ENCODE assay signal across 25 mouse cellular contexts in the genomic region with DNA sequence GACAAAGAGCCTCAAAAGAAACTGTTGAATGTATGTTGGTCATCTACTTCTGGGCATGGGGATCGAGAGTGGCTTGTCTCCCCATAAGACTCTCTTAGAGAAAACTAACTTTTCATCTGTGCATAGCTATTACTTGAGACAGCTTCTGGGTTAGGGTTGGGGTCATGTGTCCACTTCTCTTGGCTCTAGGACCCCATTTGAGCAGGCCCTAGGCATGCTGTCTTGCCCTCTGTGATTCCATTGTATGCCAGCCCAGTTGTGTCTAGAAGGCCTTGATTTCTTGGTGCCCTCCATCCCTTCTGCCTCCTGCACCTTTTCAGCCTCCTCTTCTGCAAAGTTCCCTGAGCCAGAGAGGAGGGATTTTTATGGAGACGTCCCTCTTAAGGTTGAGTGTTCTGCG.
"Had no signal": no experiment of that assay in that cellular context is flagged by ENCODE, and none has a peak within 500 bp of the region (broad histone marks: within the 10 kb centered on the region; RNA-seq: fewer than 3 reads in every experiment).

No protein-coding gene starts in this region.

- DNase-seq: cerebellum, adult 8-10 months; cerebellum, adult 9-10 months; cerebellum, adult 9-11 months; cerebellum, postnatal 10 days; cerebellum, postnatal 14 days; cerebellum, postnatal 25 days; cerebellum, postnatal 36 days; embryo, embryonic 11 days; forebrain, postnatal 0 days; gastrocnemius, adult 2 months; gastrocnemius, postnatal 10 days; gastrocnemius, postnatal 14 days; gastrocnemius, postnatal 25 days; gastrocnemius, postnatal 36 days; heart, adult 18-20 months; heart, adult 2 months had no signal

- H3K4me1 ChIP-seq: embryonic facial prominence, embryonic 10.5 days; embryonic facial prominence, embryonic 12.5 days; embryonic facial prominence, embryonic 13.5 days; embryonic facial prominence, embryonic 15.5 days; forebrain, embryonic 10.5 days; forebrain, embryonic 12.5 days; forebrain, embryonic 13.5 days; forebrain, embryonic 15.5 days had no signal

- H3K36me3 ChIP-seq: embryonic facial prominence, embryonic 10.5 days; embryonic facial prominence, embryonic 12.5 days; embryonic facial prominence, embryonic 13.5 days; embryonic facial prominence, embryonic 15.5 days; forebrain, embryonic 10.5 days; forebrain, embryonic 12.5 days; forebrain, embryonic 15.5 days had no signal

- H3K27ac ChIP-seq: embryonic facial prominence, embryonic 10.5 days; embryonic facial prominence, embryonic 12.5 days; embryonic facial prominence, embryonic 13.5 days; embryonic facial prominence, embryonic 15.5 days; forebrain, embryonic 10.5 days; forebrain, embryonic 12.5 days; forebrain, embryonic 13.5 days; forebrain, embryonic 15.5 days; gastrocnemius, adult 2 months; heart, adult 2 months had no signal

- H3K9me3 ChIP-seq: embryonic facial prominence, embryonic 10.5 days; embryonic facial prominence, embryonic 12.5 days; embryonic facial prominence, embryonic 13.5 days; embryonic facial prominence, embryonic 15.5 days; forebrain, embryonic 10.5 days; forebrain, embryonic 12.5 days; forebrain, embryonic 13.5 days; forebrain, embryonic 15.5 days had no signal

- H3K4me3 ChIP-seq: embryonic facial prominence, embryonic 10.5 days; embryonic facial prominence, embryonic 12.5 days; embryonic facial prominence, embryonic 13.5 days; embryonic facial prominence, embryonic 15.5 days; erythroblast, embryonic 14.5 days; forebrain, embryonic 10.5 days; forebrain, embryonic 12.5 days; forebrain, embryonic 13.5 days; forebrain, embryonic 15.5 days; gastrocnemius, adult 2 months; heart, adult 2 months had no signal

- H3K4me2 ChIP-seq: embryonic facial prominence, embryonic 12.5 days; embryonic facial prominence, embryonic 13.5 days; embryonic facial prominence, embryonic 15.5 days; forebrain, embryonic 12.5 days; forebrain, embryonic 13.5 days; forebrain, embryonic 15.5 days had no signal

- H3K9ac ChIP-seq: embryonic facial prominence, embryonic 12.5 days; embryonic facial prominence, embryonic 13.5 days; embryonic facial prominence, embryonic 15.5 days; forebrain, embryonic 12.5 days; forebrain, embryonic 13.5 days; forebrain, embryonic 15.5 days; forebrain, postnatal 0 days had no signal

- H3K27me3 ChIP-seq: embryonic facial prominence, embryonic 12.5 days; embryonic facial prominence, embryonic 13.5 days; embryonic facial prominence, embryonic 15.5 days; forebrain, embryonic 12.5 days; forebrain, embryonic 13.5 days; forebrain, embryonic 15.5 days had no signal
